Mouse (Mus musculus) right cerebral cortex, postnatal 14 days (tissue): Measurements from ENCODE around the gene Nanog.
"Not testable (repeated sequence)": the region's sequence is repeated elsewhere in the genome, so short reads cannot be mapped to it uniquely, and the experiment has no call there.

Source experiments
- DNase-seq: peaks from one replicate; pipeline ENCODE4 v3.0.0; 2022

Nanog gene

GRCm38 (mm10) chr6:122707036-122707800 is at the start of gene Nanog:
Nanog (plus strand) TSS chr6:122707489.
- DNase-seq, result no peak

- DNase-seq, result no peak
Measured at GRCm38 (mm10) chr6:122657630-122658029, 49.7 kb upstream of the Nanog start.

- no peak for DNase-seq
Measured at GRCm38 (mm10) chr6:122659567-122659966, 47.7 kb upstream of the Nanog start.

- DNase-seq, result peak; percentile 34
Measured at GRCm38 (mm10) chr6:122660601-122661379, 46.5 kb upstream of the Nanog start.

GRCm38 (mm10) chr6:122662551-122663264 is 44.6 kb upstream of the Nanog start:
- no peak for DNase-seq

GRCm38 (mm10) chr6:122663596-122664206 is 43.6 kb upstream of the Nanog start:
- DNase-seq, result no peak

- no peak for DNase-seq
Measured at GRCm38 (mm10) chr6:122665866-122666265, 41.4 kb upstream of the Nanog start.

GRCm38 (mm10) chr6:122667715-122668114 is 39.6 kb upstream of the Nanog start:
- no peak for DNase-seq

GRCm38 (mm10) chr6:122668823-122669222 is 38.5 kb upstream of the Nanog start:
- DNase-seq, result no peak

- DNase-seq, result peak; percentile 99
Measured at GRCm38 (mm10) chr6:122669406-122670200, 37.7 kb upstream of the Nanog start.

GRCm38 (mm10) chr6:122670201-122670551 is 37.1 kb upstream of the Nanog start:
- DNase-seq, result no peak

- DNase-seq, result no peak
Measured at GRCm38 (mm10) chr6:122670841-122671240, 36.4 kb upstream of the Nanog start.

- DNase-seq, result no peak
Measured at GRCm38 (mm10) chr6:122672746-122673145, 34.5 kb upstream of the Nanog start.

GRCm38 (mm10) chr6:122682646-122683045 is 24.6 kb upstream of the Nanog start:
- DNase-seq, result peak; percentile 42

- no peak for DNase-seq
Measured at GRCm38 (mm10) chr6:122686709-122687108, 20.6 kb upstream of the Nanog start.

- DNase-seq, result no peak
Measured at GRCm38 (mm10) chr6:122689411-122690055, 17.8 kb upstream of the Nanog start.

GRCm38 (mm10) chr6:122690082-122690481 is 17.2 kb upstream of the Nanog start:
- DNase-seq, result no peak

- no peak for DNase-seq
Measured at GRCm38 (mm10) chr6:122695398-122695797, 11.9 kb upstream of the Nanog start.

GRCm38 (mm10) chr6:122699628-122700027 is 7.7 kb upstream of the Nanog start:
- not testable (repeated sequence) for DNase-seq

- DNase-seq, result no peak
Measured at GRCm38 (mm10) chr6:122701816-122702215, 5.5 kb upstream of the Nanog start.

GRCm38 (mm10) chr6:122702480-122703124 is 4.7 kb upstream of the Nanog start:
- DNase-seq, result peak; percentile 43
